Mouse (Mus musculus) left cerebral cortex, postnatal 14 days (tissue): ENCODE data around the gene Sgpl1. TPM values are rescaled to one million over a fixed set of nuclear protein-coding genes. Genes with fewer than 3 reads are reported as not detected.
"Not testable (repeated sequence)": the region's sequence is repeated elsewhere in the genome, so short reads cannot be mapped to it uniquely, and the experiment has no call there.

Experiments used
- DNase-seq, 2 experiments: peaks; one replicate each; pipeline ENCODE4 v3.0.0; 2021 to 2022; ENCODE audit warnings: low spot score in 2 of 2, mixed read lengths in 1 of 2
- intact Hi-C: fragments of 180-260 bp; cut with DNase I; formaldehyde crosslinking; loops from one replicate; pipeline ENCODE4 v1.15.1; 2025
- total RNA-seq, 2 experiments: library from RNA; stranded (reverse); gene quantifications; 2 replicates each; pipeline ENCODE4 v1.2.3; 2021

Gene Sgpl1
- total RNA-seq, 2 experiments from 2014 or later = 21.8 to 24.3 TPM

- intact Hi-C loops = no loop called here
Measured at GRCm38 (mm10) chr10:61160089-61160488, 12.6 kb upstream of the Sgpl1 start.

GRCm38 (mm10) chr10:61158594-61158993 is 11.1 kb upstream of the Sgpl1 start:
- no peak for DNase-seq
- intact Hi-C loops = no loop called here

More at GRCm38 (mm10) chr10:61160089-61160488, 12.6 kb upstream of the Sgpl1 start:
- DNase-seq = no peak

- no peak for DNase-seq
- intact Hi-C loops = no loop called here
Measured at GRCm38 (mm10) chr10:61156453-61156852, 8.9 kb upstream of the Sgpl1 start.

- DNase-seq = no peak
- intact Hi-C loops = no loop called here
Measured at GRCm38 (mm10) chr10:61155611-61156010, 8.1 kb upstream of the Sgpl1 start.

GRCm38 (mm10) chr10:61152131-61152530 is 4.6 kb upstream of the Sgpl1 start:
- no peak for DNase-seq
- intact Hi-C loops = no loop called here

GRCm38 (mm10) chr10:61150616-61151015 is 3.1 kb upstream of the Sgpl1 start:
- DNase-seq = no peak
- intact Hi-C loops = no loop called here

- intact Hi-C loops = no loop called here
Measured at GRCm38 (mm10) chr10:61149476-61149875, 2.0 kb upstream of the Sgpl1 start.

GRCm38 (mm10) chr10:61146807-61147156 is 721 bp downstream of the Sgpl1 start:
- intact Hi-C loops = no loop called here
- DNase-seq = no peak

More at GRCm38 (mm10) chr10:61149476-61149875, 2.0 kb upstream of the Sgpl1 start:
- no peak for DNase-seq

GRCm38 (mm10) chr10:61146119-61146806 is 1.2 kb downstream of the Sgpl1 start:
- intact Hi-C loops = no loop called here
- DNase-seq = peak; percentile 47 to 52

- DNase-seq = no peak
- intact Hi-C loops = no loop called here
Measured at GRCm38 (mm10) chr10:61145766-61146118, 1.8 kb downstream of the Sgpl1 start.

GRCm38 (mm10) chr10:61143343-61143742 is 4.2 kb downstream of the Sgpl1 start:
- intact Hi-C loops = no loop called here

GRCm38 (mm10) chr10:61137567-61137966 is 9.9 kb downstream of the Sgpl1 start:
- DNase-seq = no peak

More at GRCm38 (mm10) chr10:61143343-61143742, 4.2 kb downstream of the Sgpl1 start:
- no peak for DNase-seq

GRCm38 (mm10) chr10:61135226-61135839 is 12.2 kb downstream of the Sgpl1 start:
- DNase-seq = no peak

More at GRCm38 (mm10) chr10:61137567-61137966, 9.9 kb downstream of the Sgpl1 start:
- intact Hi-C loops = no loop called here

GRCm38 (mm10) chr10:61134041-61134440 is 13.5 kb downstream of the Sgpl1 start:
- intact Hi-C loops = no loop called here
- DNase-seq = no peak

More at GRCm38 (mm10) chr10:61135226-61135839, 12.2 kb downstream of the Sgpl1 start:
- intact Hi-C loops = no loop called here

GRCm38 (mm10) chr10:61130959-61131358 is 16.5 kb downstream of the Sgpl1 start:
- DNase-seq = no peak
- intact Hi-C loops = no loop called here

GRCm38 (mm10) chr10:61128701-61129365 is 18.7 kb downstream of the Sgpl1 start:
- no peak for DNase-seq
- intact Hi-C loops = no loop called here

GRCm38 (mm10) chr10:61124462-61124861 is 23.0 kb downstream of the Sgpl1 start:
- DNase-seq = no peak
- intact Hi-C loops = no loop called here

- no peak for DNase-seq
- intact Hi-C loops = no loop called here
Measured at GRCm38 (mm10) chr10:61123276-61123913, 24.1 kb downstream of the Sgpl1 start.

GRCm38 (mm10) chr10:61121732-61122131 is 25.8 kb downstream of the Sgpl1 start:
- intact Hi-C loops, DNase-seq: not testable (repeated sequence)

GRCm38 (mm10) chr10:61114246-61114720 is 33.2 kb downstream of the Sgpl1 start:
- DNase-seq = no peak
- intact Hi-C loops = no loop called here
